Mouse (Mus musculus): Measurements from ENCODE around the gene Zzef1.

- TF ChIP-seq GATA1 (IDR thresholded peaks at IDR 0.05; ENCODE audit: borderline replicate concordance, low read length) = no peak
- TF ChIP-seq FLI1 (IDR thresholded peaks at IDR 0.05; ENCODE audit: low read length) = no peak
Measured at GRCm38 (mm10) chr11:72796296-72796687, 266 bp downstream of the Zzef1 start.
